Mouse (Mus musculus) midbrain, embryonic 10.5 days (tissue): ENCODE measurements at regions not wholly inside any gene's neighbourhood (a gene's known extent, or its start where the extent isn't known, plus 50 kb on each side); places are given as distances from the start of the nearest gene placed in this dataset.

Experiments used
- DNase-seq: peaks from one replicate; pipeline ENCODE4 v3.0.0-alpha.2; 2017; ENCODE audit warnings: low spot score
- H3K27ac ChIP-seq: fragments of 300-500 bp; sonication (generic); replicated peaks from 2 replicates; pipeline ENCODE4 v1.5.1; 2016; ENCODE audit warnings: mild to moderate bottlenecking
- H3K27me3 ChIP-seq: fragments of 300-500 bp; sonication (generic); 2 replicates; pipeline ENCODE4 v1.6.1; 2016; ENCODE audit warnings: low read depth, mild to moderate bottlenecking; ENCODE audit not compliant: poor library complexity, severe bottlenecking
- H3K36me3 ChIP-seq: fragments of 300-500 bp; sonication (generic); 2 replicates; pipeline ENCODE4 v1.6.1; 2016; ENCODE audit warnings: mild to moderate bottlenecking, moderate library complexity
- H3K4me1 ChIP-seq: fragments of 300-500 bp; sonication (generic); 2 replicates; pipeline ENCODE4 v1.6.1; 2016
- H3K4me3 ChIP-seq: fragments of 300-500 bp; sonication (generic); 2 replicates; pipeline ENCODE4 v1.5.1; 2016; ENCODE audit warnings: mild to moderate bottlenecking, moderate library complexity
- H3K9me3 ChIP-seq: fragments of 300-500 bp; sonication (generic); replicated peaks from 2 replicates; pipeline ENCODE4 v1.6.1; 2016; ENCODE audit warnings: mild to moderate bottlenecking
- WGBS: fragments of 180-500 bp; shearing (Covaris S2); methylation state at CpG from one replicate; pipeline ENCODE4 v1.1.7; 2016; 5-methylcytosine and 5-hydroxymethylcytosine counted together

DNA sequence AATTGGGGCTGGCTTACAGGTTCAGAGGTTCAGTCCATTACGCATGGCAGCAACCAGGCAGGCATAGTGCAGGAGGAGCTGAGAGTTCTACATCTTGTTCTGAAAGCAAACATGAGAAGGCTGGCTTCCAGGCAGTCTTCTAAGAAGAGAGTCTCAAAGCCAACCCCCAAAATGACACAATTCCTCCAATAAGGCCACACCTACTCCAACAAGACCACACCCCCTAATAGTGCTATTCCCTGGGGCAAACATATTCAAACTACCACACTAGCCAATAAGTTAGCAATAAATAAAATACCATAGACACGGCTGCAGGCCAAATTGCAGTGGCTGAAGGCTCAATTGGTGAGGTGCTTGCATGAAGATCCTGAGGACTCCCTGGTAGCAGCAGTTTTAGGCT, 72.2 kb upstream of the Gpr12 start:
- Histone ChIP-seq H3K4me3 (no peak overlapping the region), H3K9me3 (no peaks in the 10 kb centered on the region), H3K36me3 (no peaks in the 10 kb centered on the region), H3K4me1 (peaks cover 6% of the 10 kb centered on the region), H3K27me3 (no peaks in the 10 kb centered on the region), H3K27ac (no peak overlapping the region)
- no peak for DNase-seq
- WGBS = 91% methylated on average over 2 of the region's 2 CpGs

DNA sequence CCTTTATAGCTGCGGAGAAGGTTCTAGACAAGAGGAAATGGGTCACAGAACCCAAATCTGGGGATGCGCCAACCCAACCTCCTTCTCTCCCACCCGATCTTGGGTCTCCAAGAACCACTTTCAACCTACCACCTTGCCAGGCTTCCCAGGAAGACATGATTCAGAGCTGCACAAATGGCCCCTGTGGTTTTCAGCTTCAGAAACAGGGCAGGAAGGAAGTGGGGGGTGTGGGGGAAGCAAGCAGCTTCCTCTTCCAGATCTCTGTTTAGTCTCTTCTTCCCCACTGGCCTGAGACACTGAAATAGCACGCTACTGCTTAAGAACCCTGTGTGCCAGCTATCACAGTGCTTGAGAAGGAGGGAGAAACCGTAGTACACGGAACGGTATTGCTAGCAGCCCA, 70.4 kb upstream of the Gpr12 start:
- no peaks in the 10 kb centered on the region for H3K36me3 ChIP-seq
- DNase-seq = no peak

DNA sequence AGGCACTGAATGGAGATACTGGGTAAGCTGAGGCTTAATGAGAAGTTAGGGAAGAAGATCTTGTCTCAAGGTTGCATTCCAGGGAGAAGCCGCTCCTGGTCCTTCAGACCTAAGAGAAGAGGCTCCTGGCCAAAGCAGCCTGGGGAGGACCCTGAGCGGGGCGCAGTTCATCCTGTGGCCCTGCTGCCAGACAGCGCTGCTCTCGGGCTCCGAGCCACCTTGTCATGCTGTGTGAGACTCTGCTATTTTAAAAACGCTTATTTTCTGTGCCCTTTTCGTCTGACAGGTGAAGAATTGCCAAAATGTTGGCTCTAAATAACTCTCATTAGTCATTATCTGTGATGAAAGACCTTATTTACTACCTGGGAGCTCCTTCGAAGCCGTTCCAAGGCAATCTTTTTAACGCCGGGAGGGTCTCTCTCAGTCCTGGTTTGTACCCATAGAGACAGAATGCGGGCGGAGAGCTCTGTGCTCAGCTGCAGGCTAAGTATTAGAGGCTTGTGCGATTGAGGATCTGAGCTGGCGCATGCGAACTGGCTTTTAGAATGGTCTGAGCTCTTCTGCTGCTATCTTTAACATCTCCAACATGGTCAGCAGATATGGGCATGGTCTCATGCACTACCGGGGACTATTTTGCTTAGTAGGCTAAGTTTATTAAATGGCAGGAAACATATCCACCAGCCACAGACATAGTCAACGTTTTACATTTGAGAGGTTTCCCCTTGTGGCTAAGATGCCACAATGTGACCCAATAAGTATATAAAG, 68.8 kb upstream of the Gpr12 start:
- no peak for DNase-seq
- 86% methylated on average over 19 of the region's 19 CpGs for WGBS
- H3K4me3 ChIP-seq = no peak overlapping the region
- no peaks in the 10 kb centered on the region for H3K9me3 ChIP-seq
- H3K4me1 ChIP-seq = peaks cover 12% of the 10 kb centered on the region
- no peak overlapping the region for H3K27ac ChIP-seq
- no peaks in the 10 kb centered on the region for H3K27me3 ChIP-seq
- no peaks in the 10 kb centered on the region for H3K36me3 ChIP-seq

More for the DNA sequence above, 70.4 kb upstream of the Gpr12 start:
- H3K27me3 ChIP-seq = no peaks in the 10 kb centered on the region
- no peak overlapping the region for H3K27ac ChIP-seq
- no peak overlapping the region for H3K4me3 ChIP-seq
- no peaks in the 10 kb centered on the region for H3K9me3 ChIP-seq
- 75% methylated on average over 7 of the region's 7 CpGs for WGBS
- peaks cover 6% of the 10 kb centered on the region for H3K4me1 ChIP-seq

DNA sequence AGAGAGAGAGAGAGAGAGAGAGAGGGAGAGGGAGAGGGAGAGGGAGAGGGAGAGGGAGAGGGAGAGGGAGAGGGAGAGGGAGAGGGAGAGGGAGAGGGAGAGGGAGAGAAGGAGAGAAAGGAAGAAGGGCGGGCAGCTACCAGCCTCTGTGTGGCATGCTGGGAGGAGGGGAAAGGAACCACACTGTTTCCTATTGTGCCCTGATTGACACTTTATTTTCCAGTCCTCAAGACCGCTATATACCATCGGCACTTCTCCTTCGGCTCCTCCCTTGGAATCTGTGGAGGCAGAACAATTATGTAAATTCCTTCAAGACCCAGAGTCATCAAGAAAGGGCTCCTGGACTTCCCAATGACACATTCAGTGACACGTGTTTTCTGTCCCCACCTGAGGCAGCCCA, 67.8 kb upstream of the Gpr12 start:
- Histone ChIP-seq H3K27me3 (no peaks in the 10 kb centered on the region), H3K4me1 (peaks cover 22% of the 10 kb centered on the region), H3K36me3 (no peaks in the 10 kb centered on the region), H3K4me3 (no peak overlapping the region), H3K27ac (no peak overlapping the region), H3K9me3 (no peaks in the 10 kb centered on the region)
- DNase-seq = no peak
- 44% methylated on average over 5 of the region's 5 CpGs for WGBS

DNA sequence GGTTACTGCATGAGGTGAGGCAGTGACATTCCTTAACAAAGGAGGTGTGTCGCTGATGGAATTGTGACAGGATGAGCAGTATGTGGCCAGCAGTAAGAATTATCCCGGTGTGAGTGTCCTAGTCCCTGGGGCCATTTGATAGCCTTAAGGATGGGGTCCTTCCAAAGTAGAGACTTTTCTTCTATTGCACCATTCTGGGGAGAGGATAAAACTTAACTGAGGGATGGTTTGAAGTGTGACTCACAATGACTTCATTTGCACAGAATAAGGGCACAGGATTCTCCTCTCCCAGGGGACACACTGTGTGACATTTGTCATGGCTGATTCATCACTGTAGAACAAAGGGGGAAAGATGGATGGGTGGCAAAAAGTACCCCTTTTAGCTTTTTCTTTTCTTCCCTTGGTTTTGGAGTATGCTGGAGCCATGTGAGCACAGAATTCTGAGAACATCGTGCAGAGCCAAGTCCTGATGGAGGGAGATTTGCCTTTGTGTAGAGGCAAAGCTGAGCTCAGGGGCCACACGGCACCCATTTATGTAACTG, 63.6 kb upstream of the Gpr12 start:
- H3K27me3 ChIP-seq = no peaks in the 10 kb centered on the region
- H3K9me3 ChIP-seq = no peaks in the 10 kb centered on the region
- H3K4me1 ChIP-seq = peaks cover 33% of the 10 kb centered on the region
- WGBS = 76% methylated on average over 4 of the region's 4 CpGs
- H3K4me3 ChIP-seq = no peak overlapping the region
- no peak for DNase-seq
- H3K36me3 ChIP-seq = no peaks in the 10 kb centered on the region
- H3K27ac ChIP-seq = no peak overlapping the region

DNA sequence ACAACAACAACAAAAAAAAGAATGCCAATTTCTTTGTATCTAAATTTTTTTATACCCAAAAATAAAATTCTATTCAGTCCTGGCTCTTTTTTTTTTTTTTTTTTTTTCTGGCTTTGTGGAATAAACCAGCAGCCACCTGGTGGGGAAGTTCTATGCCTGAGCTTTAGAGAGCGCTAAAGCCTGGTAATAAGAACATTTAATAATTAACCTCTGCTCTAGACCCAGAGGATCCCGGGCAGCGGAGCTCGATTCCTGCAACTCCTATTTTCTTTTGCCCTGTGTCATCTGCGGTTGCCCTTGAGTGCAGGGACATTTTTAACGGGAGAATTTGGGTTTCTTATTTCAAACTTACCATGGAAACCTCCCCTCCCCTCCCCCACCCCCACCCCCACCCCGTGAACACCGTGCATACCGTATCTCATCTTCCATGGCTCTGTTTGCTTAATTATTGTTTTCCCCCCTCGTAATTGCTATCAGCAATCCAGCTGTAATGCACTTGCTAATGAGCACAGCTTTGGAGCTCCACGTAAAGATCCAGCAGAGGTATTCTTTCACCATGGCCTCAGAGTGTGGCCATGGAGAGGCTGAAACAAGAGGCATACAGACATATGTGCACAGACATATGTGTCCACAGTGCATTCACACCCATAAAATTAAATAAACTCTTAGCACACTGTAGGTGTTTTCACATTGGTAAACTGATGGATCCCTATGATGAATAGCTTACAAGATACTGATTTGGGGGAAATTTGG, 62.8 kb upstream of the Gpr12 start:
- Histone ChIP-seq H3K27me3 (no peaks in the 10 kb centered on the region), H3K4me3 (no peak overlapping the region), H3K27ac (no peak overlapping the region), H3K4me1 (peaks cover 27% of the 10 kb centered on the region), H3K36me3 (no peaks in the 10 kb centered on the region), H3K9me3 (no peaks in the 10 kb centered on the region)
- WGBS = 54% methylated on average over 11 of the region's 11 CpGs
- no peak for DNase-seq

DNA sequence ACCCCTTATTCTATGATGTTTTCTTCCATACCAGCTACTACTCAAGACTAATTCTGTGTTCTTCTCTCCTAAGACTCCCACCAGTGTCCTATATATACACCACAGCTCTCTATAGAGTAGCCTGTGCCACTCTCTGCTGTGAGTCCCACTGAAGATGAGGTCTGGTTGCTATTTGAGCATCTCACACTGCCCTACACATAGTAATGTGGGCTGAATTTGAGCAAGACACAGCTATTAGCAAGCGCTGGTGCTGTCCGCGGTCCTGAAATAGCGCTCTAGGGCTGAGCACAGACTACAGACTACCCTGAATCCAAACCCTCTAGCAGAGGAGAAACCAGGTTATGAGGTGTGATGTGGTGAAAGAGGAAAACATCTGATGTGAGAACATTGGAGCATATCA, 59.5 kb upstream of the Gpr12 start:
- Histone ChIP-seq H3K4me3 (no peak overlapping the region), H3K9me3 (no peaks in the 10 kb centered on the region), H3K4me1 (peaks cover 26% of the 10 kb centered on the region), H3K27me3 (no peaks in the 10 kb centered on the region), H3K36me3 (no peaks in the 10 kb centered on the region), H3K27ac (no peak overlapping the region)
- DNase-seq = peak; percentile 67
- WGBS = 5% methylated on average over 4 of the region's 4 CpGs

DNA sequence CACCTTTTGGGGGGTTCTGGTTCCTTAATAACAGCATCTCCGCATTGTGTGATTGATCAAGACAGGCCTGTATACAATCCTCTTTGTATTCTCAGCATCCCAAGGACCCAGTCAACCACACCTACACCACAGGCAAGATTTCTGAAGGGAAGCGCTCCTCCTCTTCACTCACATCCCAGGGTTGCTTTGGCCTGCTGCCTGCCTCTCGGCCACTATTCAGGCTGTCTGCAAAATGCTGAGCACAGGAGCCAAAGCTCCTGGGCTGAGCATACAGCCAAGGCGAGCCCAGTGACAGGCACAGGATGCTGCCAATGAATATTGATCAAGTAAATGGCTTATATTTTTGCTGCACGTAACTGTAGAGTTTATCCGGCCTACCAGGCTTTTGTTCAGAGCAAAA, 56.9 kb upstream of the Gpr12 start:
- H3K36me3 ChIP-seq = no peaks in the 10 kb centered on the region
- DNase-seq = no peak
- WGBS = 86% methylated on average over 6 of the region's 6 CpGs
- H3K4me1 ChIP-seq = peaks cover 3% of the 10 kb centered on the region
- no peak overlapping the region for H3K4me3 ChIP-seq
- no peaks in the 10 kb centered on the region for H3K27me3 ChIP-seq
- no peaks in the 10 kb centered on the region; the same call in 1 of the 2 replicates for H3K9me3 ChIP-seq
- H3K27ac ChIP-seq = no peak overlapping the region

DNA sequence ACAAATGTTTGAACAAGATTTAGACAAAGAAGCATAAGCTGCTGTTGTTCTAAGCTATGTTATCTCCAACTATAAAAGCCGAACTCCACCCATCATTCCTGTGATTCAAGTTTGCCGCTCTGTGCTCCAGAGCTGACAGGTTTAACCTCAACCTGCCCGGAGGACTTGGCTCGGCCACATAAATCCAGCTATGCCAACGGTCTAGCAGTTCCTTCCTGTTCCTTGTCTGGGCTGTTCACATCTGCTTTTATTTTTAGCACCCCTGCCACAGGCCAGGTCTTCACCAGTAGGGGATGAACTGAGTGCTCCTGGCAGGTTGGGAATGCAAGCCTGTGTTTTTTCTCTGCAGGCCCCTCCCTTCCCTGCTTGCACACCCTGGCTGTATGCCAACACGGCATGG, 51.8 kb upstream of the Gpr12 start:
- no peak for DNase-seq
- Histone ChIP-seq H3K36me3 (no peaks in the 10 kb centered on the region), H3K4me3 (no peak overlapping the region), H3K27me3 (no peaks in the 10 kb centered on the region), H3K4me1 (no peaks in the 10 kb centered on the region), H3K9me3 (no peaks in the 10 kb centered on the region; the same call in 1 of the 2 replicates), H3K27ac (no peak overlapping the region)
- WGBS = 90% methylated on average over 6 of the region's 6 CpGs
